Mouse (Mus musculus) layer of hippocampus, adult 18-20 months (tissue): Measurements from ENCODE around the gene Oxnad1. TPM values are rescaled to one million over a fixed set of nuclear protein-coding genes. Genes with fewer than 3 reads are reported as not detected.

Experiments
- DNase-seq, 2 experiments: peaks; one replicate each; pipeline ENCODE4 v3.0.0; 2022; ENCODE audit warnings: low spot score in 2 of 2
- total RNA-seq, 2 experiments: library from RNA; stranded (reverse); gene quantifications; 2 replicates each; pipeline ENCODE4 v1.2.3; 2021

Gene Oxnad1
- total RNA-seq, 2 experiments from 2014 or later = 15.1 to 15.5 TPM

- no peak for DNase-seq
Measured at GRCm38 (mm10) chr14:32141723-32142122, 56.5 kb downstream of the Oxnad1 start, which contains the start of gene Msmb. Gene Msmb, plus strand, starts transcription at chr14:32142023.

DNA sequence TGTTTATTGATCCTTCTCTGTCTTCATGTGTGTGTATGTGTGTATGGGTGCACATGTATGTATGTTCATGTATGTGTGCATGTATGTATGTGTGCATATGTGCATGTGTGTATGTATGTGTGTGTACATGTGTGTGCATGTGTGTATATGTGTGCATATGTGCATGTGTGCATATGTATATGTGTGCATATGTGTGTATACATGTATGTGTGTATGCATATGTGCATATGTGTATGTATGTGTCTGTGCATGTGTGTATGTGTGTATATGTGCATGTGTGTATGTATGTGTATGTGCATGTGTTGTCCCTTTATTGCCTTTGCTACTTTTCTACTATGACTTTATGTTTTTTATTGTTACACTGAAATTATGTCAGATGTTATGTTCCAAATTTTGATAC is 59.6 kb downstream of the Oxnad1 start:
- DNase-seq = no peak

DNA sequence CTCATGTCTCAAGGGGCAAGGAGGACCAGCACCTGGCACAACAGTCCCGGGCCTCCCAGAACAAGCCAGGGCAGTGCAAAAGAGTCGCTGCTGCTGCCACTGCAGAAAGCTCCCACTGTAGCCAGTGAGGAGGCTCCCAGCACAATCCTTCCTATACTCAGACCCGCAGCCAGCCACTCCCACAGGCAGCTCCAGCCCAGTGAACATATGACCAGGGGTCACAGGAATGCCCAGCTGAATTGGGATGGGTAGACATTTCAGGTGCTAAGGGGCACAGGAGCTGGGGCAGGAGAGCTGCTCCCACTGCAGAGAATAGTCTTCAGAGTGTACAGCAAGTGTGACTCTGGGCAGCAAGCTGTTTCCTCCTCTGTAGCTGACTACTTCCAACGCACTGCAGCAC is 60.2 kb downstream of the Oxnad1 start:
- DNase-seq = no peak

GRCm38 (mm10) chr14:32145809-32146511 is 60.8 kb downstream of the Oxnad1 start:
- no peak for DNase-seq

DNA sequence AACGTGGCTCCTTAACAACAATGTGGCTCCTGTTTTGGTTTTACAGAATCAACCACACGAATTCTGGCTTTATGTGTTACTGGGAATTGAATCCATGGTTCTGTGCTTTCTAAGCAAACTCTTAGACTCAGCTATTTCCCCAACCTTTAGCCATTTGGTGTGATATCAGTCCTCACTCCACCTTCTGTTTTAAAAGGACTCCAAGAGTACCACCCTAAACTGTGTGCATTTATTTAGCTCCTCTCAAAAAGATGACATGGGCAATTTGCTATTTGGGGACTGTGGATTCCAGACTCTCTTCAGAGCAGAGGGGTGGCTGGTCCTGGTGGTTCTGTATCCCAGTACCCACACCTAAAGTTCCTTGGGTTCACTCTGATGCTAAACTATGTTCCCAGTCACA is 61.4 kb downstream of the Oxnad1 start:
- no peak for DNase-seq

DNA sequence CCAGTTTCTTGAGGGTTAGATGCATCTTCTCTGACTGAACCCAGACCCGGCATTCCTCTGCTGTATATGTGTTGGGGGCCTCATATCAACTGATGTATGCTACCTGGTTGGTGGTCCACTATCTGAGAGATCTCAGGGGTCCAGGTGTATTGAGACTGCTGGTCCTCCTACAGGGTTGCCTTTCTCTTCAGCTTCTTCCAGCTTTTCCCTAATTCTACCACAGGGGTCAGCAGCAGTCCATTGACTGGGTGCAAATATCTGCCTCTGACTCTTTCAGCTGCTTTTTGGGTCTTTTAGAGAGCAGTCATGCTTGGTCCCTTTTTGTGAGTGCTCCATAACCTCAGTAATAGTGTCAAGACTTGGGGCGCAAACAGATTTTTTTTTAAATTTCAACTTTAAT is 65.7 kb downstream of the Oxnad1 start:
- no peak for DNase-seq

DNA sequence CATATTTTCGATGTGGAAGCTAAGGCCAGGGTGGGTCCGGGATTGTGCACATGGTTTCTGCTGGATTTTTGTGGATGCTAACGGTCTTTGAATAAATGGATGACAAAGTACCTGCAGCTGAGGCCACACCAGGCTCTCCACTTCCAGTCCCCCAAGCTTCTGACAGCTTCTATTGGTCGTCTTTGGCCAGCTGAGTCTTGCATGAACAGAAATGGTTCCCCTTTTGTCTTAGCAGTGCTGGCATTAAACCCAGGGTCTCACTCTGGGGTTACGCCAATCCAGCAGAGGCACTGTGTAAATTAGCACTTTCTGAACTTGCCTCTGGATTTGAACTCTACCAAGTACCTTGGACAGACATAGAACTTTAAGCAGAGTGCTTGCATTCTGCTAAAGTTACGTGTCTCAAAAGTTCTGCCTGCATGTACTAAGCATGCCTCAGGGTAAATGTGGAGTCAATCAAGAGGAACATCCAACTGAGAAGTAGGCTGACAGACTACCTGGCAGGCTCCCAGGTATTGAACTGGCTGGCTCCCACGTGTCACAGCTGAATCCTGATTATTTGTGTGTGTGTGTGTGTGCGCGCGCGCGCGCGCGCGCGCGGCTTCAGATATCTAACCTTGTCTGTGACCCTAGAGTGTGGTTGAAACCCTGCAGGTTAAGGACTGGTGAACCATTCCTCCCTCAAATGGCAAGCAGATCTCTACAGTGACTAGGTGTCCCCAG is 67.2 kb downstream of the Oxnad1 start:
- DNase-seq = no peak

Other genes with a start within 250 kb of the Oxnad1 start
- gene Galnt15, start 56.4 kb upstream of the Oxnad1 start, total RNA-seq = 1 to 10 TPM; 2.0 to 2.4 TPM
- gene Dph3, start 355 bp downstream of the Oxnad1 start, total RNA-seq = 10 to 100 TPM; 35.2 to 36.2 TPM
- gene Msmb, start 56.6 kb downstream of the Oxnad1 start, total RNA-seq = not detected
- 100 to 1,000 TPM; 107 to 112 TPM for gene Ncoa4, start 74.5 kb downstream of the Oxnad1 start, total RNA-seq
- gene Timm23, start 116.5 kb downstream of the Oxnad1 start, total RNA-seq = 10 to 100 TPM; 72.7 to 74.1 TPM
- 10 to 100 TPM; 39.2 to 47.4 TPM for gene Parg, start 116.6 kb downstream of the Oxnad1 start, total RNA-seq
- gene Ogdhl, start 236.6 kb downstream of the Oxnad1 start, total RNA-seq = 100 to 1,000 TPM; 103 to 111 TPM